Mouse (Mus musculus) ES-Bruce4 (cell line): ENCODE measurements around the gene Prr11.

Experiments
- CTCF ChIP-seq: IDR thresholded peaks from one replicate; pipeline ENCODE4 v1.8.1; 2011; ENCODE audit warnings: low read depth, low read length
- POLR2A ChIP-seq: IDR thresholded peaks from one replicate; pipeline ENCODE4 v1.8.1; 2011; ENCODE audit warnings: low read length; ENCODE audit not compliant: insufficient read depth

DNA sequence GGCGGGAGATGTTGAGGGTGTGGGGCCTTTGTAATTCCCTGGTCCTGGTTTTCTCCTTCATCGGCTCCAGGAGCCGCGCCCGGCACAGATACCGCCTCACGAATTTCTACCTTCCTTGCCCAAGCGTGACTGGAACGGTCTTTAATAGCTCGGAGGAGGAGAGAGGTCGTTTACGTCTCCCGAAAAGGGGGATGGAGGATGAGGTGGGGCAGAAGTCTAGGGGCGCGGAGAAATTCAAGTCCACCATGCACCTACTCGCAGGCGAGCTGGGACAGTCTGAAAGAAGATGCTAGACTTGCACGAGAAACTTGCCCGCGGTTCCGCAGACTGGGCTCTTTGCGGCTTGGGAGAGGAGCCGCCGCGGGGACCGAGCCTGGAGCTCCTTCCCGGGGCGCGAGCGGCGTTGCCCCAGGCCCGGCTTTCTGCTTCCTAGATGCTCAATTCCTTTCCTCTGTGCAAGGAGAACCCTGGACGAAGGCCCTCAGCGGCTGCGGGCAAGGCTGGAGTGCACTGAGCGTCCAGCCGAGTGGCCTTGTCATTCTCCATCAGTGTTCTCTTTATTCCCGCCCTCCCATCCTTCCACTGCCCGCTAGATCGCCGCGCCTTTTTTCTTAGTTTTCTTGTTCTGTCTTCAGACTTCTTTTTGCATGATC is 1.1 kb upstream of the Prr11 start:
- TF ChIP-seq CTCF (no peak), POLR2A (no peak)
